Mouse (Mus musculus) heart, adult 18-20 months (tissue): ENCODE measurements around the gene Ttll7. TPM values are rescaled to one million over a fixed set of nuclear protein-coding genes. Genes with fewer than 3 reads are reported as not detected.

ENCODE experiments used
- DNase-seq, 2 experiments: peaks; one replicate each; pipeline ENCODE4 v3.0.0; 2021 to 2022; ENCODE audit warnings: mixed read lengths in 1 of 2
- long read RNA-seq, 2 experiments: library from polyadenylated mRNA; stranded (forward); transcript quantifications; one replicate each; pipeline ENCODE4 v2.0.0; 2021
- total RNA-seq, 2 experiments: library from RNA; stranded (reverse); gene quantifications; 2 replicates each; pipeline ENCODE4 v1.2.3; 2021

Gene Ttll7
- total RNA-seq, result 1 to 10 TPM; 7.2 to 8.3 TPM
- long read RNA-seq, experiment 1, partial matches to known transcripts, result 2 of 2 reads
- long read RNA-seq, experiment 1, other reads (novel, unspliced or antisense), result 0 of 2 reads
- long read RNA-seq, experiment 2, partial matches to known transcripts, result 1 of 2 reads
- long read RNA-seq, experiment 2, other reads (novel, unspliced or antisense), result 1 of 2 reads

DNA sequence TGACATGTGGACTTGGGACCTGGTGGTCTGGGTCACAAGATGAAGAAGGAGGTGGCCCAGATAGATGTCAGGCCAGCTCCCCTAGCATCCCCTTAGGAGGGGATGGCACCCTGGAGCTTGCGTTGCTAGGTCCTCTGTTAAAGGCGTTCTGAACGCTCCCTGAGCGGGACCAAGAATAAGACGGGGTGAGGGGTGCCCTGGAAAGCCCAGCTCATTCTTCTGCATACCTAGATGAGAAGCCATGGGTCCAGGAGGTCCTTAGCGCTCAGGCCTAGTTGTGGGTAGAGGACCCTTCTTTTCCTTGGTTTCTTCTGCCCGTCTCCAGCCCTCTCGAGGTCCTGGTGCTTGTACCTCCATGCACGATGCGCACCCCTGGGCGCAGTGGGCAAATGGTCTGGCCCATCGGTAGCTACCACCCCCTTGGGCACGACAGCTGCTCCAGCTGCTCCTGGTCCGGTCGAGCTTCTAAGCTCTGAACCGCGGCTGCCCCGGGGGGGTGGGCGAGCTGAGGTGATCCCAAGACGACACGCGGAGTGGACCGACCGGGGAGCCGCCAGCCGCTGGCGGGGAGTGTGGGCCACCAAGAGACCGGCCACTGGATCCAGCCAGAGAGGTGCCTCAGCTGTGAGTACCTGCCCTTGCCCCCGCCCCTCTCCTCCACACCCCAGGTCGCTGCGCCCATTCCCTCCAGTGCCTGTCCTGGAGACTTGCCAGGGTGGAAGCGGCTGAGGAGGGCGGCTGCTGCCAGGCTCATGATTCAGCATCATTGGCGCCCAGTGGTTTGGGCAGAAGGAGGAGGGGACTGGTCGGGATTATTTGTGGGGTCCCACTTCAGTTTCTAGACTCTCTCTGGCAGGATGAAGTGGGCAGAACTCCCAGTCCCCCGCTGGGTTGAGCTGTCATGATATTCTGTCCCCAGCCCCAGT is at the start of gene Ttll7:
Gene Ttll7, plus strand, starts transcription at position 402 of the 926 bp plus-strand sequence.
- peak; percentile 85 to 86 for DNase-seq

DNA sequence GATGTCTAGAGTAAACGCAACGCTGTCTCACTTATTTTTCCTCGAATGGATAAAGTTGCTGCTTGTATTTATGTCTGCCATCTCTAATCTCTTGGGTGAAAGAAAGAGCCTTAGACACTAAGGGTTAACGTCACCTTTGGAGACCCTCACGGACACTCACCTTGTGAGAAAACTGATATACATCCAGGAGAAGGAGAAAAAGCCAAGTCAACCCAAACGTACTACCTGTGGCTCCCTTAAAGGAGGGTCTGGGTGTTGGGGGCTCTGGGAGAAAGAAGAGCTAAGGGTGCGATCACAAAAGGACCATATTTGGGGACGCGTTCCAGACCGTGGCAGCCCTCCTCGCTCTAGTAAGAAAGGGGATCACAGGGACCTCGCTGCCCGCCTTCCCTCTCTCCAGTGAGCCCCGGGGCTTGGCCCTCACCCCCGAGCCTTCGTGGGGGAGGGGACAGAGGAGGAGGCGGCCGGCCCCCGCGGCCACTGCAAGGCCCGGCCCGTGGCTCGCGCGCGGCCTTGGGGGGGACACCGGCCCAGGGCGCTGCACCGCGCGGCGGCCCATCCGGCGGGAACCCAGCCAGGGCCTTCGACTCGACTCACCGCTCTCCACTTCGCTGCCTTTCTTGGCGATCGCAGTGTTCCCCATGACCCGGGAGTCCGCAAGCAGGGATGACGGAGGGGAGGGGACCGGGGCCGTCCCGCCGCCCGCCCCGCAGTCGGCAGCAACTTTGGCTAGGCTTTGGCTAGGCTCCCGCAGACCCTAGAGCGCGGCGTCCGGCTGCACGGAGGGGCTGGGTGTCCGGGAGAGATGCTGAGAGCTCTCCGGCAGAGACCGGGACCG is 39.9 kb upstream of the Ttll7 start:
- no peak for DNase-seq

DNA sequence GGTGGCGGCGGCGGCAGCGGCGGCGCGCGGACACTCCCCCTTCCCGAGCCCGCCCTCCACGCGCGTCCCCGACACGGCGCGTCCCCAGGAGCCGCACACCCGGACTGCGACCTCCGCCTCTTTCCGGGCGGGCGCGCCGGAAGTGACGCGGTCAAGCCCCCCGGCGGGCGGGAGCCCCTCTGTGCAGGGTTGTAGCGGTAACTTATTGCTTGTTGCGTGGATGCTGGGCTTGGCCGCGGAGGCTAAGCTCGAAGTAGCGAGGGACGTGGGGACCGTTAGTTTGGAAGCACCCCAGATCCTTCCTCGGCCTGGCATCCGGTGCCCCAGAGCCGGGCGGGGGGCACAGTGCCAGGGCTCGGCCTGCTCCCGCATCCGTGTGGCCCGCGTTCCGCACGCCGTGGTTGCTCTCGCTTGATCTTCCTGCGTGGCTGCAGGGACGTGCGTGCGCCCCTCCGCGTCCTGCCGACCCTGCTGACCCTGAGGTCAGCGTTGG is 39.2 kb upstream of the Ttll7 start, which contains the start of gene Prkacb:
Gene Prkacb, minus strand, starts transcription at position 90 of the 493 bp plus-strand sequence.
- DNase-seq, result peak; percentile 95

DNA sequence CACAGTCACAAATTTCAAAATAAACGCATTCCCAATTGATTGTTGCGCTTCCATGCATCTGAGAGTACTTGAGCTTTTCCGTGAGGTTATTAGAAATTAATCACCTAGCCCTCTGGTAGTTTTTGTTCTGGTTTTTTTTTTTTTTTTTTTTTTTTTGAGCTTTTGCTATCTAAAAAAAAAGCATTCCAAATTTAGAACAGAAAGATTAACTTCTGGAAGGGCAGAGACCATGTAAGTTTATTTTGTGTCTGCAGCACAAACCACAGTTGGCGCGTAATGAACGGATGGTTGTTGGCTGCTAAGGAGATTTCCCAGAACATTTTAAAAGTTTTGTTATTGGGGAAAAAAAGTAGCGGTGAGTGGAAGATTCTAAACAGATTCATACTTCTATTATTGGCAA is 38.5 kb upstream of the Ttll7 start:
- no peak for DNase-seq

DNA sequence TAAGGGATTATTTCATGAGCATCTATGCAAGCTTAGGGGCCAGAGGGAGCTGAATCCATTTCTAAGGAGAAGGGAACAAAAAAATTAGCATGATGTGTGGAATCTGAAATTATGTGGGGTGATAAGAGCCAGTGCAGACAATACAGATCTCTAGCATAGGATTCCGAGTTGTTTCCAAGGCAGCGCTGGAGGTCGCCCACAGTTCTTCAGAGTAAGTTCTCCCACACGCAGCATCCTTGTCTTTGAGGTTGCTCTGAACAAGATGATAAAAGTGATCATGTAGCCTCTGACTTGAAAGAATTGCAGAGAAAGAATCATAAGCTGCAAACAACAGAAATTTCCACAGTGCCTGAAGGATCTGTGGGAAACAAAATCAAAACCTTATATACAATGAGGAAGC is 31.4 kb upstream of the Ttll7 start:
- no peak for DNase-seq

DNA sequence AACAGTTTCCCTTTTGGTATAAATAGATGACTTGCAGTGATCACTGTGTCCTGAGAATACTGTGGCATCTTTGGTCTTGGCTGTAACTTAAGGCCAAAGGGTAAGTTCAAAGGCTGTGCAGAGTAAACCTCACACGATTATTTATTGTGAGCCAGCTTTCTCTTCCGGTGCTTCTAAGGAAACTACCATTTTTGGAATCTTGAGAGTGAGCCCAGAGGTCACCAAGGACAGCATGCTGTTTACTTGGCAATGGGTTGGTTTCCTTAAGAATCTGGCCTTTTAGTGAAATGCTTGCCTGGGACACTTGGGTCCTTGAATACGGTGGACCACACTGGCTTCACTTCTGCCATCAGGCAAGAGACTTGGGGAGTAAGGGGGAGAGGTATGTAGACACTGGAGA is 9.4 kb upstream of the Ttll7 start:
- peak; percentile 11 to 29 for DNase-seq

DNA sequence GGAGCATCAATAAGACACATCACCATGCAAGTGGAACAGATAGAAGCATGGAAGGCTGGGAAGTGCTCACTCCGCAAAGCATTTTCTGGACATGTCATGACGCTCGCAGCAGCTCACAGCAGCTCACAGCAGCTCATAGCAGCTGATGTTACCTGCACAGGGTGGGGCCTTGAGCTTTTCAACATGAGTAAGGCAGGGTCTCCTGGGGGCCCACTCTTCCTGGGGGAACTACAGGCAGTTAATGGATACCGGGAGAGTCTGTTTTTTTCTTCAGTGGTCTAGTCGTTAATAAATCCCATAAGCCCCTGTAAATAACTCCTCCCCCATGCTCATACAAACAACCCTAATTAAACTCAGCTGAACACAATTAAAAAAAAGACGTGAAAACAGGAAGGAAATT is 8.7 kb upstream of the Ttll7 start:
- DNase-seq, result no peak

DNA sequence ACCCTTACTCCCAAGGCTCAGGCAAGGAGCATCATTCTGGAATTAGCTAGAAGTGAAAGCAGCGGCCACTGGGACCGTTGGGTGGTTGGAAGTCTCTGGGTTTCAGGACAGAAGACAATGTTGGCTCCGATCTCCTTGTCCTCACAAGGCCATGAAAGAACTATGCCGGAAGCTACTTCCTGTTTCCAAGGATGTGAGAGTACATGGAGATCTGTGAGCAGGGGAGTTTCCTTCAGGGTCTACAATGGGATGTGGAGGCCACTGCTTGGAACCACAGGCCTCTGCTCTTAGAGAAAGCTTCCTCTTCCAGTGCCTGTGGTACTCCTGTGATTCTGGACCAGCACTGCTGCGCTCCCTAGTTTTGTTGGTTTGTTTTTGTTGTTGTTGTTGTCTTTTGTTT is 5.9 kb upstream of the Ttll7 start:
- peak; percentile 35 to 82 for DNase-seq

DNA sequence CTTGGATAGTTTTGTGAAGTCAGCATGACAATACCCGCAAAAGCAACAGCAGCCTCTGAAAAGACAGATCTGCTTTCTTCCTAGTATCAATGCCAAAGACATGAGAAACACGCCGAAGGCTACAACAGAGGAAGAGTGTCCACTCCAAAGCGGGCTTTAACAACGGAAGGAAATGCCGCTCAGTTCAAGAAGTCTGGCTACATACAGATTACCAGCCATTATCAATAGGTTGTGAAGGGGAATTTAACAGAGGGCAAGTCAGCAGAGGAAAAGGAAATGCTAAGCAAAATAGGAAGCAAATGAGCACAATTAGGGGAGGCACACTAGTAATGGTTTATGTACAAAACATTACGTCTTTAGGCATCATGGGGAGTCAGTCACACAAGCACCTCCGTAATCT is 4.1 kb upstream of the Ttll7 start:
- DNase-seq, result peak in 1 of 2 experiments; percentile 12

DNA sequence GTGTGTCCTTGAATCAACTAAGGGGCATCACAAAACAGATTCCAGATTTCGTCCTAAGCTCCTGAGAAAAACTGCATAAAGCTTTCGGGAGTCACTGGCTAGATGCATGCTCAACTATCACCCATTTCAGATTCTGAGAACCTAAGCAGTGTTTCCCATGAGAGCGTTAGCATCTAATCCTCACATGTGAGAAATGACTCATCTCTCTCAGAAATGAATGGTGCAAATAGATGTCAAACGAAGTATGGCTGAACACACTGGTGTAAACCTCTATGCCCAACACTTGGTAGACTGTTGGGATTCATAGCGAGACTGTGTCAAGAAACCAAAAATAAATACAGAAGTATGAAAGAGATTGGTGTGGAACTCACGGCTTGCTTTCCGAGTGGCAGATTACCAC is 2.8 kb upstream of the Ttll7 start:
- DNase-seq, result no peak

DNA sequence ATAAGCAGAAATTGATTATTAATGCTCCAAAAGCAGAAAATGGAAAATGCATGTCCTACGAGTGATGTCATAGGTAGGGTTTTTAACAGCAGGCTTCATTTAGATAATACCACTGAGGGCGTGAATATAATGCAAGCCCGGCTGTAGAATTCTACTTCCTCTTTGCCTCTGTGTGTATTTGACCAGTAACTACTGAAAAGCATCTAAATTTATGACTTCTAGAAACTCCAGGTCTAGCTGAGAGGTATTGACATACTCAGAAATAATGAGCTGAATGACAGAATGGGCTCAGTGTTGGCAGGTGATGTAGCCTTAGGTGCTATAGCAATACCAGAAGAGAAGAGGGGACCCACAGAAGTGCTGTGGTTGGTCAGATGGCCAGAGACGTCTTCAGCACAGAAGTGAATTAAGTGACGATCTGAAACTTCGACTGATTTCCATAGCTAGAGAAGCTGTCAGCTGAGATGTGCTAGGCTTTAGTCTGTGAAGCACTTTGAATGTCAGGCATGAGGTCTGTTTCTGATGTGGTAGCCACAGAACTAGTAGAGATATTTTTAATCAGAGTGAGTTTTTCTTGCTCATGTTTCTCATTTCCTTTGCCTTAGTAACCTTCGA is 2.4 kb downstream of the Ttll7 start:
- no peak for DNase-seq

DNA sequence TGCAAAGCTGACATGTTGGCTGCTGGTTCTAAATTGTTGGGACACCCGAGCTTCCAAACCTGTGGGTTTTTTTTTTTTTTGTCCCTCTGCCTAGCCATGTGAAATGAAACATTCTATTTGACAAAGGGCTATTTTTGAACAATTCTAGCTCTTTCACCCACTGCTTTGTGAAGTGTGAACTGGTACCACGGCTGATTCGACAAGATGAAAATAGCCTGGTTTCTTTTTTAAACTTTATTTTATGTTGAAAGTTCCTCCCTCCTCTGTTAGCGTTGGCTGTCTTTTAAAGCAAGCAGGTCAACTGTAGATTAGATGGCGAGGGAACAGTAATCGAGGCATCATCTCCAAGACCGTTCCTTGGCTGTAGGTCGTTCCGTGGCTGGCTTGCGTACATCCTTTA is 5.2 kb downstream of the Ttll7 start:
- no peak for DNase-seq

DNA sequence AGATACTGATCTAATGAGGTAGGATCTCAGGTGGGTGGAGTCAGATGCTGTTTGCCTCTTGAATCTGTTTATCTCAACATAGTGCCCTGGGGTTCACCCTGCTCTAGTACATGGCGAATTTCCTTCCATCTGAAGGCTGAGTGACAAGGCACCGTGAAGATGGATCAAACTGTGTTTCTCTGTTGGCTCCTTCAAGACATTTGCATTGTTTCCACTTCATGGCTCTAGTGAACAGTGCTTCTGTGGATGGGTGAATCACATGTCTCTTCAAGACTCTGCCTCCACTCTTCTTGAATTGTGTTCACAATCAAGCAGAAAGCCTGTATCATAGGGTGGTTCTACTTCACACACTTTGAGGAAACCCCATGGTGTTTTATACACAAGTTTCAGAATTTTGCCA is 8.1 kb downstream of the Ttll7 start:
- no peak for DNase-seq

DNA sequence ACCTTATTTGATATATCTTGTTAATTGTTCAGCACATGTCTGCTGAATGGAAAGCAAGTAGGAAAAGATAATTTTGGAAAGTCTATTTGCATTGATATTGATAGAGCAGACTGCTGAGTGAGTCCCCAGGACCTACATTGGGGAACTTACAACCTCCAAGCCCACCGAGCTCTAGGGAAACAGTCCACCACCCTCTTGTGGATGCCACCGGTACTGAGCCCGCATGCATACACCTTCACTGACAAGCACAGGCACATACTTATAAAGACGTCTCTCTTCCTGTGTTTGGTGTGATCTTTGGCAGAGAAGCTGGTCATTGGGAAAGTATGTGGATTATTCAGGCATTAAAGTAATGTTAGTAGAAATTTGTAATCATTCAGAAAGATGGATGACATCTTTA is 14.4 kb downstream of the Ttll7 start:
- no peak for DNase-seq

DNA sequence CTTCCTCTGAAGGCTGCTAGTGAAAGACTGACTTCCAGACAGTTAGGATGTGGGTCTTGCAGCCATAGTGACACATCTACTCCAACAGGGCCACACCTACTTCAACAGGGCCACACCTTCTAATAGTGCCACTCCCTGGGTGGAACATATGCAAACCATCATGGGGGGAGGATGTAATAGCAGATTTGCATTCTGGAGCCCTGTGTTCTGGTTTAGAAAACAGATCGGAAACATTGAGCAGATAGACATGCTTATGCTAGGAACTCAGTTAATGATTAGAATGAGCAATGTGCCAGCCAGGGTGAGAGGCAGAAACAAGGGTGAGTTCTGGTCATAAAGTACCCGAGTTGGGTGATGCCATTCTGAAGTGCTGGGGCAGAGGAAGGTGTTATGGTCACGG is 19.8 kb downstream of the Ttll7 start:
- no peak for DNase-seq

DNA sequence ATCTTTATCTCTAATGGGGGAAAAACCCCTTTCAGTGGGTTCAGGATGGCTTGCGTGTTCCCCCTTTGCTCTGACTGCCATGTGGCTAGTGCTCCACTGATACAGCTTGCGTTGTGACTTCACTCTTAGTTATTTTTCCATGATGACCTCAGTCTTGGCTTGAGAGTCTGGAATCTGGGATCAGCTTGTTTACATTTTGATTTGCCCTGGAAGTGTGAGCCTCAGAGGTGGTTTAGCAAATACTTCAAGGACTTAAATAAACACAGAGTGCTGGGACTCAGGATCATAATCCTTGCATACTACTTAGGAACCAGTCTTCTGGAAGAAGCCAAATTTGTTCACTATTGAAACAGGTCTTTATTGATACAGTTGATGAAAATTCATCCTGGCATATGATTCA is 23.8 kb downstream of the Ttll7 start:
- DNase-seq, result peak; percentile 74 to 75

DNA sequence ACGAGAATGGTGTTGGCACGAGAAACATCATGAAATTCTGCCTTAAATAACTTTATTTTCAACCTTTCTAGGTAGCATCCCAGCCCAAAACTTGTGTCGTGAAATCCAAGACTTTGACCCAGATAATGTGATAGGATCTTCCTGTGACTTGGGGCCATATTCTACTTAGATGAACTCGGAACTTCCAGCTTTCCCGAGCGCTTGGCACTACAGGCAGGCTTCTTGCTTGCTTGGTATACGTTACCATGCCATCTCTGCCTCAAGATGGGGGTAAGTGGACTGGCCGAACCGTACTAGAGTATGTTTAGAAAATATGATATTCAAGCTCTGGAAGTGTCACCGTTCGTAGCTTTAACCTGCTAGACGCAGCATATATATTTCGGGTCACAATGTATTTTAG is 41.8 kb downstream of the Ttll7 start:
- DNase-seq, result no peak

DNA sequence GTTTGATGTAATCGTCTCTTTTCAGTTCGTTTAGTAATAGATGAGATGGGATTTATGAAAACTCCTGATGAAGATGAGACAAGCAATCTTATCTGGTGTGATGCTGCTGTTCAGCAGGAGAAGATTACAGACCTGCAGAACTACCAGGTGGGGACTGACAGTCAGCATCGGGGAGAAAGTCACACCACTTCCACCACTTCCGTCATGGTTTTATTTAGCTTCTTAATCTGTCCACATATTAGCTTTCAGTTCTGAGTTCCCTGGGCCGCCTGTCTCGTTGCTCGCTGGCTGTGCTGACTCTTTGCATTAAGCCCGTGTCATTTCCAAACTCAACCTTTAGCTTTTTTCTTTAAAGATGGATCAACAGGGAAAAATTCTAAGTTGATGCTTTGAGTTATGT is 44.4 kb downstream of the Ttll7 start:
- DNase-seq, result no peak

DNA sequence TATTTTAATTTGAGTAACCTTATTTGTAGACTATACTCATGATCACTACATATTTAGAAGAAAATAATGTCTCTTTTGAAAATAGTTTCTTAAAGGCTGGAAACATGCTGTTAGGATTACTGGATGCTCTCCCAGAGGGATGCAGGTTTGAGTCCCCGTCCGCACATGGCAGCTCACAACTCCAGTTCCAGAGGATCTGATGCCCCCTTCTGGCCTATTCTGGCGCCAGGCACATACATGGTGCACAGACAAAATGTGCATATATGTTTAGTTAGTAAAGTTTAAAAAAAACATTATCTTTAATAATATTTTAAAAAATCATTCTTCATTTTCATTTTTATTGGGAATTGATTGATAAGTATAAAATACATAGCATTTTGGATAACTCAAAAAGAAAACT is 47.9 kb downstream of the Ttll7 start:
- peak in 1 of 2 experiments; percentile 33 for DNase-seq

DNA sequence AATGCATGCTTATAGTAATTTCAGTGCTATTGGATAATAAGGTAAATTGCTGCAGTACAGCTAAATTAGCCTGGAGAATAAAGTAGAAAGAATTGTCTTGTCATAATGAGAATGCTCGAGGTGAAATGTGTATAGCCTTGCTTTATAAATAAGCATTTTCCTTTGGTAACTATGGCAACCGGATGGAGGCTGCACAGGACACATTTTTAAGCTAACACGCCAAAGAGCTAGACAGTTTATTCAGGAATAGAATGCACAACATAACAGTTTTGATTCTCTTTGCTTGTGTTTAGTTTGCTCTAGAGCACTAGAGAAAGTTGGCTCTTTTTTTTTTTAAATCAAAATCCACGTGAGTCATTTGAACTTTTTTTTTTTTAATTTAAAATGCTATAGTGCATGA is 49.6 kb downstream of the Ttll7 start:
- no peak for DNase-seq

DNA sequence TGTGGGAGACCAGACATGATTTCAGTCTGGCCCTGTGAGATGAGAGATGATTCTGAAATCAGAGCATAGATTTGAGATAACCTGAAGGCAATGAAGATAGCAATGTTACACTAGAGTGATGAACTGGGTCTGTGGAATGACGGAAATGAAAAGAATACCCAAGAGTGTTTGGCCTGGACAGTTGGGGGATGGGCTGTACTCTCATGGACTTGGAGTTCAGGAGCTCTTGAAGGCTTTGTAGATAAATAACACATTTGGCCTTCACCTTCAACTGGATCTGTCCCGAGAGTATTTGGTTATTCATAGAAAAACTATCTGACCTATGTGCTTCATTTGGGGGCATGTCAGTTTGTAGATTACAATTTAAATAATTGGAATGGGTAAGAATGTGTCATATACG is 53.4 kb downstream of the Ttll7 start:
- DNase-seq, result no peak

DNA sequence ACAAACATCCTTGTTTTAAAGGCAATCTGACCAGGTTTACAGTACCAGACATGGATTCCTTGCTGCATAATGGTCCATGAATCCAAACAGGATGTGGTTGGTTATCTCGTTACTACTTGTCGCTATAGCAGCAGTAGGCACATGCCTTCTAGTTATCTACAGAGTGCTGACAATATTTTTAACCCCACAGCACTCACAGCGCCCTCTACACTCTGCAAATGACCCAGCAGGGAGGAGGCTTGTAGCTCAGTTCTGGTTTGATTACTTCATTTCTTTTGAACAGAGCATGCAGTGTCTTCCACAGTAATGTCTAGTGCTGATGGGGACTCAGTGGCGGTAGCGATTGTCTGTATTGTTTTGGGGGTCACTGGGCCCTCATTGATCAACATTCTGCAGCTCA is 56.8 kb downstream of the Ttll7 start:
- no peak for DNase-seq
